Mouse (Mus musculus): ENCODE measurements around the gene Syngr4.

Gene Syngr4

DNA sequence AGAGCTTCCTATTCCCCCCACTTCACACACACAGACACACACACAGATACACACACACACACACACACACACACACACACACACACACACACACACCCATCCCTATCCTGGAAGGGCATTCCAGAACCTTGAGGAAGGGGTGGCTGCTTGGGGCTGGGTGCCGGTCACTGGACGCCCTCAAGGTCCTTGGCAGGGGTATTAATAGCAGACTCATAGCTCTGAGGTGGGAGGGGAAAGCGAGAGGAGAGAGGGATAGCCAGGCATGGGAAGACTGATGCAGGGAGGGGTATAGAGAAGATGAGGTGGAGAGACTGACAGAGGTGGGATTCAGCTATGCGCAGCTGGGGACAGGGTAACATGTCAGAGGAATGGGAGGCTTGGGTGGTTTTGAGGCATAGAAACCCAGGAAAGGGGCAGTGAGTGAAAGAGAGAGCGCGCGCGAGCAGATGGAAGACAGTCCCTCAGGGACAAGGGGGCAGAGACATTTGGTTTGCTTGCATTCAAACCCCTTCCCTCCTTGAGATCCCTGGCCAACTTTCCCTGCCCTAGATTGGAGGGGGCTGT lies 27.3 kb downstream of the Syngr4 start:
- no peak for DNase-seq (ENCODE audit: low read depth, low spot score)

DNA sequence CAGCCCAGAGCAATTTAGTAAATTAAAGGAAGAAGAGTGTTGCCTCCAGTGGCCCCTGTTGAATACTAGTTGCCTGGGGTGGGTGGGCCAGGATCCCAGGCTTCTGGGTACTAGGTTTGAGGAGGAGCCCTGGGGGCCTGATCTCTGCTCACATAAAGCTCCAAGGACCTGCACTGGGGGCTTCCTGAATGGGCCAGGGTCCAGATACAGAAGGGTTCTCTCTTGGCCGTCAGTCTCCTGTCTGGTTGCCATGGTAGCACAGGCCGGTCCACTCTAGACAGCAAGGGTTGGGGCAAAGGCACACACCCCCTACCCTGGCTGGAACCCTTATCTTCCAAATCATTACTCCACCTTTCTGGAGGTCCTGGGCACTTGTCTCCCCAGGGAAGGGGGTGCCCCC lies 28.6 kb downstream of the Syngr4 start:
- no peak for DNase-seq (ENCODE audit: low read depth, low spot score)

DNA sequence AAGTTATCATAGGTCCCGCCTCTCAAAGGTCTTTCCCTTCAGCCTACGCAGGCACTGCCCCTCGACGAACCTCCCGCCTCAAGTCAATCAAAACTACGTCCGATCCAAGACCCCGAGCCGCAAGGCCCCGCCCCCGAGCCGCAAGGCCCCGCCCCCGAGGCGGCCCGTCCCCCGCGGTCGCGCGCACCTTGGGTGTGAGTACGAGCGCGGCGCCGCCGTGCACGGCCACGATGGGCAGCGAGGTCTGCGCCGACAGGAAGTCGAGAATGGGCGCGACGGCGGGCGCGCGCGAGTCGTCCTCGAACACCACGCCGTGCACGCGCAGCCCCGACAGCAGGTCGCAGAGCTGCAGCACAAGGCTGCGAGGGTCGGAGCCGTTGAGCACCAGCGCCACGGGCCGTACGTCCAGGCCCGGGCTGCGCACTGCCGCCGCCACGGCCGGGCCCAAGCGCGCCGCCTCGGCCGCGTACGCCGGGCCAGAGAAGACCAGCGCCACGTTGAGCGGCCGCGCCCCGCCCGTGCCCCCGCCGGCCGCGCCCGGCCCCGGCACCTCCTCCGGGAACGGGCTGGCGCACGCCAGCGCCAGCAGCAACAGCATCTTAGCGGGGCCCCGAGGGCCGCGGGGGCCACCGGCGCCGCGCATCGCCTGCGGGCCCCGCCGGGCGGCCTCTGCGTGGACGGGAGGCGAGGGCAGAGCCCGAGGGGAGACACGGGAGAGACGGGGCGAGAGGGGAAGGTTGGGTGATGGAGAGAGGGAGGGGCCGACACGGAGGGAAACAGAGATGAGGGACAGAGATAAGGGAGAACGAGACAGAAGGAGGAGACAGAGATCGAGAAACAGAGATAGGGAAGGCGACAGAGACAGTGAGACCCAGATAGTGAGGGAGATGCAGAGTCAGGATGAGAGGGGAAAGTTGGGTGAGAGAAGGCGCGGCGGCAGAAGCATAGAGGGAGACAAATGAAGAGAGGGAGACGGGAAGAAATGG lies 30.3 kb downstream of the Syngr4 start:
- no peak for DNase-seq (ENCODE audit: low read depth, low spot score)

DNA sequence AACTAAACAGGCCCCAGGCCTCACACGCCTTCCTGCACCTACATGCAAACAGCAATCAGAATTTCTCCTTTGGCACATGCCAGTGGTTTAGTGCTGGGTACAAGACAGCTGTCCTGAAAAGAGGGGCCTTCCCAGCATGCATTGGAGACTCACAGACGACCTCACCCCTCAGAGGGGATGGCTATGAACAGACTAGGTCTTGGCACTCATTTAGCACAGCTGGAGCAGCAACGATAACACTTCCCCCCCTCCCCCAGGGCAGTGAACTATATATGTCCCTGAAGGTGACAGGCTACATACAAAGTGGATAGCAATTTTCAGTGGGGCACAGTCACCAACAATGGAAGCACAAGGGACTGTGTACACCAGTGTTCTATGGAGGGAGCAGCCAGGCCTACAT lies 32.1 kb downstream of the Syngr4 start:
- no peak for DNase-seq (ENCODE audit: low read depth, low spot score)

DNA sequence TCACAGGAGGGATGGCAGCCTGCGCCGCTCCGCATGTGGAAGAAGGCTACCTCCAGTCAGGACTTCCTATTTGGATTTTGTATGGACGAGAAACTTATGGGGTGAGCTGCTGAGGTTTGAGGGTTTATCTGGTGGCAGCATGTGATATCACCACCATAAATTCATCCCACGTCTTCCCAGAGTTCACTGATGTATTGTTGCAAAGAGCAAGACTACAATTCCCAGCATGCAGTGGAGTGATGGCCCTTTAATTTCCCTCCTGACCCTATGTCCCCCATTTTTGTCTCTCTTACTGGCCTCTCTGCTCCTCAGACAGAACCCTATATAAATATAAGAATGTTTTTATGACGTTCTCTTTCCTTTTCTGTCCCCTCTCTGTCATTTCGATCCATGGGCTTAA lies 33.7 kb downstream of the Syngr4 start:
- no peak for DNase-seq (ENCODE audit: low read depth, low spot score)

DNA sequence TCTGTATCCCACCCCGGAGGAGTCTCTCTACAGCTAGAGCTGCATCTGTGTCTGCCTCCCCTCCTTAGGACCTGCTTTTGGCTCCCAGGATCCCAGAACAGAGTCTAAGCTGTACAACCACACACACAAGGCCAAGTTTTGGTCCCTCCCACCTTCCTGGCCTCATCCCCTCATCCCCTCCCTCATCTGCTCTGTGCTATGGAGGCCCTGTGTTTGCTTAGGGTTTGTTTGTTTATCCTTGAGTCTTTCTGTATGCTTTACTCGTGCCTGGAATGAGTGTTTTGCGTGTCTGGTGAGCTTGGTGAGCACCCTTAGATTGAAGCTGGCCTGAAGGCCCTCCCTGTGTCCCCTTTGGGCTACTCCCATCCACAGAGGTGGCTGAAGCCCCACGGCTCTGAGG lies 37.5 kb downstream of the Syngr4 start:
- DNase-seq (ENCODE audit: low read depth, low spot score): no peak

DNA sequence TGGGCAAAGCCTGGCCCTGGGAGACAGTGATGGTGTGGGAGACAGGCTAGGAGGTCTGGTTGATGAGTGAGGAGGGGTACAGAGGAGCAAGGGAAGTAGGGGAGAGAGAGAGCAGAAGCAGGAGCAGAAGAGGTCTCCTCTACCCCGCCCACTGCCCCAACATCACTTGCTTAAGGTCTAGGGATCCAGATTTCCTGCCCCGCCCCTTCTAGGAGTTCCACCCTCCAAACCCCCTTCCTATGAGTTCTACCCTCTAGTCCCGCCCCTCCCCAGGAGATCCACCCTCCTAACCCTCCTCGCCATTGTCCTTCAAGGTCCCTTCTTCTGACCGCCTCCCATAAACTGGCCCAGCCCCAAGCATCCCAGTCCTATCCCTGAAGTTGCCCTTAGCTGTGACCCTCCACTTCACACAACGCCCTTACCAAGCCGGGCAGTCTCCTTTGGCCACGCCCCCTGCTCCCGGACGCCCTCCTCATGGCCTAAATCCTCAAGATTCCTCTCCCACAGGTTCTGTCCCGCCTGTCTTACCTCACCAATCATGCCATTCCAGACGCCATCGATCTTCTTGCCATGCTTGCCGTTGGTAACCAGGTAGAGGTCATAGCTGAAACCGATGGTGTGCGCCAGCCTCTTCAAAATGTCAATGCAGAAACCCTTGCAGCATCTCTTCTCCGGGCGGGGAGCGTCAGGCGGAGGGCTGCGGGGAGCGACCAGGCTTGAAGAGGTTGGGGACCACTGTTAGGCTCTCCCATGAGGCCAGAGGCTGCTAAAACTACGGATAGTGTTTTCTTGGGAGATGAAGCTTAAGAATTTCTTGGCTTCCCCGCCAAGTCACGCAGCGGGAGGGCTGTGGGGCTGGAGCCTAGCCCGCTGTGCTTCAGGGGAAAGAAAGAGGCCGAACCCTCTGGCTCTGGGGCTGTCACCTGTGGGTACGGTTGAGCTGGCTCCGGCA lies 39.3 kb downstream of the Syngr4 start:
- DNase-seq (ENCODE audit: low read depth, low spot score): no peak

DNA sequence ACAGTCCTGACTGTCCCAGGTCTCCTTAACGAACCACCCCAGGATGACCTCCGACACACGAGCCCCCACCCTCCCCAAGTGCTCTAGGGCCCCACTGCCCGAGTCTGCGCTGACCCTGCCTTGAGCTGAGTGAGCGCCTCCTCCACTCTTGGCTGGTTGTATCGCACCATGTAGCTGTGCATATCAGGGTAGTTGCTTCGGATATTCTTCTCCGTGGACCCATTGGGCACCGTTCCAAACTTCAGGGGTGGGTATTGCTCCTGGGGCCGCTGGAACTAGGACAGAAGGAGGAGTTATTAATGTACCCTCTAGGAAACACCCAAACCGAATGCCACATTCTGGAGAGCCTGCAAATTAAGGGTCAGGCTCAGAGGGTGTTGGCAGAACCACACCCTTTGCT lies 43.4 kb downstream of the Syngr4 start:
- DNase-seq (ENCODE audit: low read depth, low spot score): no peak

DNA sequence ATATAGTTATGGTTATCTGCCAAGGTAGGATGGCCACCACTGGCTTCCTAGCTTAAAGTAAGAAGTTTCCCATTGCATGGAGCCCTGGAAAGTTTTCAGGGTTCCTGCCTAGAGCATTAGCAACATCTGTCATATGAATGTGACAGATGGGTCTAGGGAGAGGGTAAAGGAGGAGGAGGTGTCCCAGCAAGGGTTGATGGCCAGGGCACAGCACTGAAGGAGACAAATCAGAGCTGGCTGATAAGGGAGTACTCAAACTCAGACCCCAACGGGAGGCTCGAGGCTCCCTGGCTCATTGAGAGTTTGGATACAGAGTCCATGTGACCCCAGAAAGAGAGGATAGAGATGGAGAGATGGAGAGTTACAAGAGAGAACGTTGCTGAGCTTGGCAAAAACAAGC lies 45.9 kb downstream of the Syngr4 start:
- no peak for DNase-seq (ENCODE audit: low read depth, low spot score)

DNA sequence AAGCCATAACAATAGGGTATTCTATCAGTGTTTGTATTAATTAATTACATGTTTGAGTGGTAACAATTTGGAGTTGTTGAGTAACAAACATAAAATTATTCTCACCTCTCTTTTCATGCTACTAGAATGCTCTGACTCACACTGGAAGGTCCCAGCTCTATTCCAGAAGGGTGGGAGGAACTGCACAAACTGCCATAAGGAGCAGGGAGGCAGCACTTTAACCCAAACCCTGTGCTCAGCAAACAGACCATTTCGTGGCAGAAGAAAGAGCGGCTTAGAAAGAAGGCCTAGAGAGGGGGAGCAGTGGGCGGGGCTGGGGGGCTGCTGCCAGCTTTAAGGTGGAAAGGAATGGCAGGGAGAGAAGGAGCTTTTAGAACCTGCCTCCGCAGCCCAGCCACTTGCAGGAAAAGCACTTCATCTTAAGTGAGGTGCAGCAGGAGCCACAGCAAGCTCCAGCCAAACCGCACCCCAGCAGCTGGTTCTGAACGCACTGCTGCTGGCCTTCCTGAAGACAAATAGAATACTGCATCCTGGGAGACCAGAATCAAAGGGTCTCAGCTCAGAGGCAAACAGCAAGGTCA lies 48.0 kb downstream of the Syngr4 start:
- DNase-seq (ENCODE audit: low read depth, low spot score): no peak

DNA sequence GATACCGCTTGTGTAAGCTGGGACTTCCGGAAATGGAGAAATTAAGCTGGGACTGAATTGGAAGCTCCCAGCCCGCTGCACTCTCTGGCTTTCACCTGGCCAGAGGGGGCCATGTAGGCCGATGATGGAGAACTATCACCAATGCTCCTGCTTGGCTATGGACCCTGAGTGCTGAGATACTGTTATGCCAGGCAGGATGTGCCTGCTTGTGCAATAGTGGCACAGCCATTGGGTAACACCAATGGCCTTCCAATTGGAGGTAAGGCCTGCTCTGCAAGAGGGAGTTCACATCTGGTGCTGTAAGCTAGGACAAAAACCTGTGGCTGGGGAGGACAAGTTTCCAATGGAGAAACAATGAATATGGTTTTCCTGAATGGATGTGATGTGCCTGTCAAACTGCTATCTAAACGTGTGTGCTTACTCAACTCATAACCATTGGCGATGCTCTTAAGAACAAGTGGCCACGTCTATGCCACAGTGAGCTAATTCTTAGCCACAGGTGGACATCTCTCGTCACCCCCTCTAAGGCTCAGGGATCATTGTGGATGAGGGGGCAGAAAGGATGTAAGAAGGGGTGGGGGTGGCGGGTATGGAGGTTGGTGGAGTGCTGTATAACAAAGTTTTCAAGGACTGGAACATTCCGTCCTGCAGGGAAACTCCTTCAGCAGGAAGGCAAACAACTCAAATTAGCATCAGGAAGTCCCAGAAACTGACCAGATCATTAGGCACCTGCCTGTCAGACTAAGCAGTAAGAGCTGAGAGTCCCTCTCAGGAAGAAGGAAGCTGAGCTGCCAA lies 53.4 kb downstream of the Syngr4 start:
- DNase-seq (ENCODE audit: low read depth, low spot score): no peak
